8 mouse cellular contexts compared by ENCODE assay signal in genomic region chr9:103443121-103443823, GRCm38 (mm10). TPM values are rescaled to one million over a fixed set of nuclear protein-coding genes. Genes with fewer than 3 reads are reported as not detected.
DNase-seq lines count a peak whose midpoint lies in the region; ATAC-seq lines count a peak whose summit lies in the region.

No protein-coding gene starts in this region.

- 8% methylated on average over 13 of the region's 13 CpGs for WGBS in forebrain, embryonic 13.5 days
- 18% methylated on average over 13 of the region's 13 CpGs for WGBS in limb, embryonic 15.5 days
- WGBS in liver, embryonic 12.5 days (ENCODE audit: insufficient replicate concordance), result 62% methylated on average over 13 of the region's 13 CpGs

- DNase-seq in gastrocnemius, postnatal 14 days, result peak; percentile 16
- no peak for DNase-seq in gastrocnemius, postnatal 25 days
- DNase-seq in Muller cell, postnatal 12 days (ENCODE audit: inconsistent ontology term), result peak; percentile 94
- DNase-seq in liver, result no peak

- H3K4me2 ChIP-seq in forebrain, embryonic 13.5 days, result peak overlapping the region; percentile 33
- H3K4me2 ChIP-seq in limb, embryonic 15.5 days, result peak overlapping the region; percentile 8; the same call in 1 of the 2 replicates
- H3K4me2 ChIP-seq in liver, embryonic 12.5 days, result no peak overlapping the region

- H3K27me3 ChIP-seq in forebrain, embryonic 13.5 days, result peaks cover 7% of the 10 kb centered on the region; the same call in 1 of the 2 replicates
- no peaks in the 10 kb centered on the region for H3K27me3 ChIP-seq in limb, embryonic 15.5 days
- H3K27me3 ChIP-seq in liver, embryonic 12.5 days (replicated peaks), result no peaks in the 10 kb centered on the region

- intact Hi-C loops in gastrocnemius, postnatal 14 days (cut with DNase I; ENCODE audit: low total_unique reads), result no loop called here

- H3K36me3 ChIP-seq in forebrain, embryonic 13.5 days (ENCODE audit: poor library complexity, severe bottlenecking), result no peaks in the 10 kb centered on the region
- H3K36me3 ChIP-seq in limb, embryonic 15.5 days, result no peaks in the 10 kb centered on the region
- H3K36me3 ChIP-seq in liver, embryonic 12.5 days, result no peaks in the 10 kb centered on the region

- ATAC-seq in forebrain, embryonic 13.5 days, result peak; percentile 81
- ATAC-seq in limb, embryonic 15.5 days (ENCODE audit: insufficient number of reproducible peaks, low FRiP score, low TSS enrichment, low read depth), result no peak
- no peak for ATAC-seq in liver, embryonic 12.5 days
- no peak for ATAC-seq in cerebellum, adult (ENCODE audit: insufficient number of reproducible peaks, low FRiP score, low TSS enrichment)

- H3K9ac ChIP-seq in forebrain, embryonic 13.5 days, result no peak overlapping the region
- H3K9ac ChIP-seq in limb, embryonic 15.5 days, result no peak overlapping the region
- no peak overlapping the region for H3K9ac ChIP-seq in liver, embryonic 12.5 days

- H3K27ac ChIP-seq in forebrain, embryonic 13.5 days, result peak overlapping the region; percentile 52
- peak overlapping the region; percentile 38; the same call in 1 of the 2 replicates for H3K27ac ChIP-seq in limb, embryonic 15.5 days
- H3K27ac ChIP-seq in liver, embryonic 12.5 days, result no peak overlapping the region

- H3K4me1 ChIP-seq in forebrain, embryonic 13.5 days, result peaks cover 25% of the 10 kb centered on the region
- peaks cover 21% of the 10 kb centered on the region for H3K4me1 ChIP-seq in limb, embryonic 15.5 days
- H3K4me1 ChIP-seq in liver, embryonic 12.5 days, result no peaks in the 10 kb centered on the region

- H3K4me3 ChIP-seq in forebrain, embryonic 13.5 days, result no peak overlapping the region
- no peak overlapping the region for H3K4me3 ChIP-seq in limb, embryonic 15.5 days
- H3K4me3 ChIP-seq in liver, embryonic 12.5 days, result no peak overlapping the region

- H3K9me3 ChIP-seq in forebrain, embryonic 13.5 days (replicated peaks), result peaks cover 8% of the 10 kb centered on the region; the same call in 1 of the 2 replicates
- no peaks in the 10 kb centered on the region for H3K9me3 ChIP-seq in limb, embryonic 15.5 days
- H3K9me3 ChIP-seq in liver, embryonic 12.5 days (replicated peaks), result 0 out of 2 replicates have a peak, but pooled peaks cover 5% of the 10 kb centered on the region

RNA-seq across cellular contexts. Expression of gene Bfsp2, which starts 36.9 kb away (rescaled TPM):
- under 1 TPM; 0.37 to 0.42 TPM for total RNA-seq in gastrocnemius, postnatal 14 days (2021)
- total RNA-seq in gastrocnemius, postnatal 25 days (2021), result under 1 TPM; 0.48 to 0.49 TPM
- polyA plus RNA-seq in forebrain, embryonic 13.5 days (2015; fragmentation: Nextera tagmentation; extraction: Ambion mirVana), result 1.8 and 2.5 TPM in 2 replicates
- 0.66 and 1.4 TPM in 2 replicates for polyA plus RNA-seq in limb, embryonic 15.5 days (2015; fragmentation: Nextera tagmentation; extraction: Ambion mirVana)
- 0.41 and 0.62 TPM in 2 replicates for polyA plus RNA-seq in liver, embryonic 12.5 days (2016; fragmentation: Nextera tagmentation; extraction: Ambion mirVana)

Comparison
In these comparisons a context has a peak if more than half of its experiments do, and no peak if none do; other contexts are left out.
1. DNase-seq: peak in gastrocnemius, postnatal 14 days (single experiment) and Muller cell, postnatal 12 days (single experiment); none in gastrocnemius, postnatal 25 days (single experiment) and liver (single experiment).